7 mouse cellular contexts compared by ENCODE assay signal in the genomic region with DNA sequence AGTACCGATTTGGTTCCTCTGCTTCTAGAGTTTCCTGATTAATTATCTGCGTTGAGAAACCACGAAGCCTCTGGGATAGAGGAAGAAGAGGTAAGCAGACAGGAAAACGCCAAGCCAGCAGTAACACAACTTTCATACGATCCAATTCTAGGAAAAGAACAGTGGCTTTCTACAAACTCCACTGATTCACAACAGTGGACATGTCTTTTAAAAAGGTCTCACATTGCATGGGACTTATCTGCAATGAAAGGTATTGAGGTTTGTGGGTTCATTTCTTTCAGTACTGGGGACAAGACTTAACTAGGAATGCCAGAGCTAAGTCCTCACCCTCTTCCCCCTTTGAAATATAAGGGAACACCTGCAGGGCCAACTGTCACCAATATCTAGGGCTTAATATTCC. TPM values are rescaled to one million over a fixed set of nuclear protein-coding genes. Genes with fewer than 3 reads are reported as not detected.
DNase-seq lines count a peak whose midpoint lies in the region; ATAC-seq lines count a peak whose summit lies in the region.

No protein-coding gene starts in this region.

- no peaks in the 10 kb centered on the region for H3K36me3 ChIP-seq in neural tube, embryonic 11.5 days (ENCODE audit: control insufficient read depth, insufficient read depth, low read length)
- H3K36me3 ChIP-seq in forebrain, embryonic 13.5 days (ENCODE audit: poor library complexity, severe bottlenecking): peaks cover 15% of the 10 kb centered on the region
- H3K36me3 ChIP-seq in liver, embryonic 12.5 days: peaks cover 27% of the 10 kb centered on the region

- ATAC-seq in neural tube, embryonic 11.5 days (ENCODE audit: insufficient read depth, low FRiP score, low TSS enrichment): no peak
- no peak for ATAC-seq in forebrain, embryonic 13.5 days
- ATAC-seq in liver, embryonic 12.5 days: no peak

- no peaks in the 10 kb centered on the region for H3K9me3 ChIP-seq in neural tube, embryonic 11.5 days (ENCODE audit: control insufficient read depth, low read length)
- H3K9me3 ChIP-seq in forebrain, embryonic 13.5 days (replicated peaks): no peaks in the 10 kb centered on the region
- H3K9me3 ChIP-seq in liver, embryonic 12.5 days (replicated peaks): no peaks in the 10 kb centered on the region

- peak overlapping the region; percentile 72 for H3K4me3 ChIP-seq in neural tube, embryonic 11.5 days (ENCODE audit: low read depth, low read length)
- peak overlapping the region; percentile 75 for H3K4me3 ChIP-seq in forebrain, embryonic 13.5 days
- H3K4me3 ChIP-seq in liver, embryonic 12.5 days: peak overlapping the region; percentile 81

- no peak for DNase-seq in neural tube, embryonic 11.5 days (ENCODE audit: low spot score)
- DNase-seq in neural tube, embryonic 10.5 days (ENCODE audit: extremely low spot score, low spot score): no peak
- no peak for DNase-seq in ovary, adult 18-20 months (ENCODE audit: low spot score)
- no peak for DNase-seq in urinary bladder, adult 2 months (ENCODE audit: low spot score)
- DNase-seq in kidney, postnatal 10 days: no peak

- 80% methylated on average over 5 of the region's 5 CpGs for WGBS in neural tube, embryonic 11.5 days
- WGBS in forebrain, embryonic 13.5 days: 87% methylated on average over 5 of the region's 5 CpGs
- 12% methylated on average over 5 of the region's 5 CpGs for WGBS in liver, embryonic 12.5 days (ENCODE audit: insufficient replicate concordance)

- H3K27me3 ChIP-seq in neural tube, embryonic 11.5 days (ENCODE audit: control insufficient read depth, insufficient read depth, low read length): no peaks in the 10 kb centered on the region
- H3K27me3 ChIP-seq in forebrain, embryonic 13.5 days: no peaks in the 10 kb centered on the region
- H3K27me3 ChIP-seq in liver, embryonic 12.5 days (replicated peaks): no peaks in the 10 kb centered on the region

- H3K4me1 ChIP-seq in neural tube, embryonic 11.5 days (ENCODE audit: control insufficient read depth, insufficient read depth, low read length): peaks cover 4% of the 10 kb centered on the region; the same call in 1 of the 2 replicates
- H3K4me1 ChIP-seq in forebrain, embryonic 13.5 days: peaks cover 17% of the 10 kb centered on the region
- H3K4me1 ChIP-seq in liver, embryonic 12.5 days: peaks cover 27% of the 10 kb centered on the region

- no peak overlapping the region for H3K27ac ChIP-seq in neural tube, embryonic 11.5 days (ENCODE audit: low read depth, low read length)
- H3K27ac ChIP-seq in forebrain, embryonic 13.5 days: no peak overlapping the region
- no peak overlapping the region for H3K27ac ChIP-seq in liver, embryonic 12.5 days

- H3K9ac ChIP-seq in neural tube, embryonic 11.5 days (ENCODE audit: low read length): 0 out of 2 replicates have a peak overlapping the region, but pooled peaks have one; percentile 80
- peak overlapping the region; percentile 89 for H3K9ac ChIP-seq in forebrain, embryonic 13.5 days
- H3K9ac ChIP-seq in liver, embryonic 12.5 days: peak overlapping the region; percentile 84

- peak overlapping the region; percentile 77 for H3K4me2 ChIP-seq in neural tube, embryonic 11.5 days (ENCODE audit: low read depth)
- H3K4me2 ChIP-seq in forebrain, embryonic 13.5 days: peak overlapping the region; percentile 76
- peak overlapping the region; percentile 97 for H3K4me2 ChIP-seq in liver, embryonic 12.5 days

RNA-seq across cellular contexts. Expression of gene Atraid, which starts 1.0 kb away (rescaled TPM):
- polyA plus RNA-seq in neural tube, embryonic 11.5 days (2014; fragmentation: Nextera tagmentation; extraction: Ambion mirVana): 95.1 and 98.5 TPM in 2 replicates
- 124 and 130 TPM in 2 replicates for polyA plus RNA-seq in forebrain, embryonic 13.5 days (2015; fragmentation: Nextera tagmentation; extraction: Ambion mirVana)
- 47.4 and 54.5 TPM in 2 replicates for polyA plus RNA-seq in liver, embryonic 12.5 days (2016; fragmentation: Nextera tagmentation; extraction: Ambion mirVana)
- polyA plus RNA-seq in urinary bladder, adult 2 months (2012; rRNA removed): 162 and 174 TPM in 2 replicates

RNA-seq across cellular contexts. Expression of gene Slc5a6, which starts 1.6 kb away (rescaled TPM):
- 9.3 and 9.7 TPM in 2 replicates for polyA plus RNA-seq in neural tube, embryonic 11.5 days (2014; fragmentation: Nextera tagmentation; extraction: Ambion mirVana)
- 10.9 and 11.5 TPM in 2 replicates for polyA plus RNA-seq in forebrain, embryonic 13.5 days (2015; fragmentation: Nextera tagmentation; extraction: Ambion mirVana)
- 6.9 and 7.0 TPM in 2 replicates for polyA plus RNA-seq in liver, embryonic 12.5 days (2016; fragmentation: Nextera tagmentation; extraction: Ambion mirVana)
- 19.4 and 21.3 TPM in 2 replicates for polyA plus RNA-seq in urinary bladder, adult 2 months (2012; rRNA removed)

RNA-seq across cellular contexts. Expression of gene Cad, which starts 7.5 kb away (rescaled TPM):
- polyA plus RNA-seq in neural tube, embryonic 11.5 days (2014; fragmentation: Nextera tagmentation; extraction: Ambion mirVana): 27.9 and 28.2 TPM in 2 replicates
- 24.2 and 28.6 TPM in 2 replicates for polyA plus RNA-seq in forebrain, embryonic 13.5 days (2015; fragmentation: Nextera tagmentation; extraction: Ambion mirVana)
- 43.6 and 44.5 TPM in 2 replicates for polyA plus RNA-seq in liver, embryonic 12.5 days (2016; fragmentation: Nextera tagmentation; extraction: Ambion mirVana)
- polyA plus RNA-seq in urinary bladder, adult 2 months (2012; rRNA removed): 14.6 and 14.8 TPM in 2 replicates

RNA-seq across cellular contexts. Expression of gene Dnajc5g, which starts 59.0 kb away (rescaled TPM):
- polyA plus RNA-seq in neural tube, embryonic 11.5 days (2014; fragmentation: Nextera tagmentation; extraction: Ambion mirVana): not detected in 2 replicates
- not detected in 2 replicates for polyA plus RNA-seq in forebrain, embryonic 13.5 days (2015; fragmentation: Nextera tagmentation; extraction: Ambion mirVana)
- not detected in 2 replicates for polyA plus RNA-seq in liver, embryonic 12.5 days (2016; fragmentation: Nextera tagmentation; extraction: Ambion mirVana)
- polyA plus RNA-seq in urinary bladder, adult 2 months (2012; rRNA removed): not detected in 2 replicates
